Mouse (Mus musculus) central nervous system, embryonic 14 days (tissue): ENCODE results near the gene Kbtbd4. TPM values are rescaled to one million over a fixed set of nuclear protein-coding genes. Genes with fewer than 3 reads are reported as not detected.

Experiments
- polyA plus RNA-seq: library from polyadenylated mRNA; depleted of rRNA; stranded (reverse); fragments of >200 nt; gene quantifications from 2 replicates; pipeline ENCODE4 v1.2.3, GENCODE M21; 2012; rRNA removed

Gene Kbtbd4
- 36.8 and 41.3 TPM in 2 replicates for polyA plus RNA-seq

DNA sequence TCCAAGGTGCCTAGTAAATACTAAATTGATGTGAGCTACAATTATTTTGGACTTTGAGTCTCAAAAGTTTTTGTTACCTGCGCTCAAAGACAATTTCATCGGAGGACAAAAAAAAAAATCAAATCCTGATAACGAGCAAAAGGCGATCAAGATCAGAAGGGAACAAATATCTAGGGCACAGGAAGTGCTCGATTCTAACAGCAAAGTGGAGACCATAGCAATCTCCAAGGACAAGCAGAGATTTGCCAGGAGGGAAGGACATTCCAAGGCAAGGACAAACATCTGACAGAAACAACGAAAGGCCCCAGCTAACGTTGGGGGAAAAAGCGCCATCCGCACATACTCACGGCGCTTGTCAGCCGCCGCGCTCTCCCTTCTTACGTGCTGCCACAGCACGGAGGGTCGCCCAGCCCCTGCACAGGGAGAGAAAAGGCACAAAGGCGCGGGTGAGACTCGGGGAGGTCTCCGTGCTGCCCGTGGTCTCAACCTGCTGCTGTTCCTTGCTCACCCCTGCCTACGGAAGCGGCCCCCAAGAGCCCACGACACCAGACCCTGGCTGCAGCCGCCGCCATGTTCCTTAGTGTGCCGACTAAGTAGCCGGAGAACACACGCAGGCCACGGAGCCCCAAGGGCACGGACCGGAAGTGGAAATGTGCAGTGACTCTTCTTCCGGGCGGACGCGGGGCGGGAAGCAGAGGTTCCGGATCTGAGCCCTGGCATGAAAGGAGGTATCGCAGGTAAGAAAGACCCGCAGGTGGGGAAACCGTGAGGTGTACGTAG is at the start of gene Kbtbd4, which contains the start of gene Ndufs3:
TSS of gene Kbtbd4 (plus strand) at position 665 of the 780 bp plus-strand sequence.
TSS of gene Ndufs3 (minus strand) at position 752 of the 780 bp plus-strand sequence.

DNA sequence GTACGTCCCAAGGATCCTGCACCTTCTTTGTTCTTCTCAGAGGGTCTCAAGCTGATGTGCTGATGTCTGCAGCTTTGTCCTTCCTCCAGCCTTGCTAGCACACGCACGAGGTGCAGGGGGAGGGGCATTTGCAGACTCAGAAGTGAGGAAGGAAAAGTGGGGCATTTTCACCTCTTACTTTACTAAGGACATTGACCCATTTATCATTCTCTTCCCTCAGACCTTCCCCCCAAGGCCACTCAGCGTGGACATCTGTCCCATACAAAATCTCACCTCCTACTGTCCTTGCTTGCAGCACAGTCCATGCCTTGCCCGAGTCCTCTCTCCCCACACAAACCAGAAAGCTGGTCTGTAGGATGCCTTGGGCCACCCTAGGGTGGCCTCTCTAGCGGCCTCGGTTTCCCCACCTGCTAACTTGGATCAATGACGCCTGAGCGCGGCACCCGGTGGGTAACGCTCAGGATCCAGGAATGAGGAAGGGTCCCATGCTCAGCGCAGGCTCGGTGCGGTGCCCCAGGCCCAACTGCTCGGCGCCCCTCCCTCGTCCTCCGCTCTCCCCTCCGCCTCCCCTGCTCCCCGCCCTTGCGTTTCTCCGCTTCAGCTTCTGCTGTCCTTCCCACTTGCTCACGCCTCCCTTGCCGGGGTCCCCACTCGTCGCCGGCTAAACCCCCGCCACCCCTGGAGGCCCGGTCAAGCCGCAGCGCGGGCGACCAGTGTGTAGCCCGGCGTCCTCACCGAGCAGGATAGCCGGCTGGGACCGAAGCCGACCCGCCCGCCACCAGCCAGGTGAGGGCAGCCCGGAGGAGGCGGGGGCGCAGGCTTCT is 19.1 kb upstream of the Kbtbd4 start, which contains the start of gene C1qtnf4:
TSS of gene C1qtnf4 (plus strand) at position 643 of the 824 bp plus-strand sequence.

DNA sequence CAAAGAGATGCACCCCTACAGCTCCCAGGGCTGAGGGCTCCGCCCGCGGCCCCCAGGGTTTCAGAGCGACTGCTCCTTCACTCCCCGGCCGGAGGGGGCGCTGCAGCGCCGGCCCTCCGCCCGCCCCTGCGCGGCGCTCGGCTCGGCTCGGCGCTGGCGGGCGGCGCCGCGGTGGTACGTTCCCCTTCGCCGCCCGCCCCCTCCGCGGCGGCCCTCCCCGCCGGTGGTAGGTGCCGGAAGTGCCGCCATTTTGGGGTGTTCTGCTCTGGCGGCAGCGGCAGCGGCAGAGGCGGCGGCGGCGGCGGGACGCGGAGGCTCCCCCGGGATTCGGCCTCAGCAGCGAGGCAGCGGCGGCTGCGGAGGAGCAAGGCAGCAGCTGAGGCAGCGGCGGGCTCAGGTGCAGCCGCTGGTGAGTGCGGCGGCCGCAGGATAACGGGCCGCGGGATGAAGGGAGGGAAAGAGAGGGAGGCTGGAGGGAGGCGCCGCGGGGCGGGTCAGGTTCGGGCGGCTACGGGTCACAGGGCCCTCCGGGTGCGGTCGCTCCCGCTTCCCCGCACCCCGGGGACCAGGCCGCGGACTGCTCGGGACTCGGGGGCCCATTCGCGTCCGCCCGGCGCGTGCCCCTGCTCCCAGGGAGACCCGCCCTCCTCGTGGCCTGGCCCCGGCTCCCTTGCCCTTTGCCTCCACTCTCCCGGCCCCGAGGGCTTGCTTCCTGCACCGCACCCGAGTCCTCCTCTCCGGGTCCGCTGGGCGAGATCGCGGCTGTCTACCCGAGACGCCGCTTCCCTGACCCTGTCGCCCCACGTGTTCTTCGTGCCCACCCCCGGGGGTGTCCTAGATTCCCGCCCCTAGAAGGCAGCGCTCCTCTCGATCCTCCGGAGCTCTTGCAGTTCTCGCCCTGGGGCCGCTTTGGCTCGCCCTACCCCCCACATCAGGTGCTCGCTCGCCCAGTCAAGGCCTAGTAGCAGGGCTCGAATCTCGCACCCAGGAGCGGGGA is 36.0 kb downstream of the Kbtbd4 start, which contains the start of gene Celf1:
TSS of gene Celf1 (plus strand) at position 150 of the 997 bp plus-strand sequence.

Other genes starting within 250 kb of the Kbtbd4 start
- gene Nup160, start 227.5 kb upstream of the Kbtbd4 start, polyA plus RNA-seq = 24.8 and 29.3 TPM in 2 replicates
- 144 and 148 TPM in 2 replicates for gene Fnbp4, start 159.4 kb upstream of the Kbtbd4 start, polyA plus RNA-seq
- gene Agbl2, start 122.0 kb upstream of the Kbtbd4 start, polyA plus RNA-seq = 0.96 and 1.1 TPM in 2 replicates
- gene Mtch2, start 57.6 kb upstream of the Kbtbd4 start, polyA plus RNA-seq = 150 and 167 TPM in 2 replicates
- 106 and 128 TPM in 2 replicates for gene C1qtnf4, start 18.9 kb upstream of the Kbtbd4 start, polyA plus RNA-seq
- 166 and 176 TPM in 2 replicates for gene Ndufs3, start 87 bp downstream of the Kbtbd4 start, polyA plus RNA-seq
- gene Celf1, start 35.6 kb downstream of the Kbtbd4 start, polyA plus RNA-seq = 105 and 120 TPM in 2 replicates
- gene Rapsn, start 130.9 kb downstream of the Kbtbd4 start, polyA plus RNA-seq = 0.87 and 3.8 TPM in 2 replicates
- 189 and 195 TPM in 2 replicates for gene Psmc3, start 149.3 kb downstream of the Kbtbd4 start, polyA plus RNA-seq
- gene Slc39a13, start 165.7 kb downstream of the Kbtbd4 start, polyA plus RNA-seq = 50.2 and 64.7 TPM in 2 replicates
- gene Spi1, start 177.7 kb downstream of the Kbtbd4 start, polyA plus RNA-seq = 6.7 and 6.9 TPM in 2 replicates
- 0.02 and 0.08 TPM in 2 replicates for gene Mybpc3, start 213.4 kb downstream of the Kbtbd4 start, polyA plus RNA-seq